Mouse (Mus musculus): ENCODE data around the gene Serpina1f.
"Not testable (repeated sequence)": the region's sequence is repeated elsewhere in the genome, so short reads cannot be mapped to it uniquely, and the experiment has no call there.

Serpina1f gene

GRCm38 (mm10) chr12:103695429-103695828, at the start of gene Serpina1f:
Gene Serpina1f (minus strand): TSS chr12:103695529.
- no peak for DNase-seq

- not testable (repeated sequence) for DNase-seq
These were observed 42.7 kb upstream of the Serpina1f start for GRCm38 (mm10) chr12:103737791-103738580.

GRCm38 (mm10) chr12:103735566-103735965, 40.2 kb upstream of the Serpina1f start:
- not testable (repeated sequence) for DNase-seq

GRCm38 (mm10) chr12:103735101-103735500, 39.8 kb upstream of the Serpina1f start:
- DNase-seq = not testable (repeated sequence)

GRCm38 (mm10) chr12:103711537-103711936, 16.2 kb upstream of the Serpina1f start:
- no peak for DNase-seq

- DNase-seq = no peak
These were observed 15.1 kb upstream of the Serpina1f start for GRCm38 (mm10) chr12:103710405-103710804.

- DNase-seq = no peak
These were observed 10.8 kb upstream of the Serpina1f start for GRCm38 (mm10) chr12:103706113-103706512.

- no peak for DNase-seq
These were observed 10.2 kb upstream of the Serpina1f start for GRCm38 (mm10) chr12:103705547-103705946.

GRCm38 (mm10) chr12:103700144-103700750, 4.9 kb upstream of the Serpina1f start:
- no peak for DNase-seq

GRCm38 (mm10) chr12:103688221-103688814, 7.0 kb downstream of the Serpina1f start:
- no peak for DNase-seq

GRCm38 (mm10) chr12:103687021-103687420, 8.3 kb downstream of the Serpina1f start:
- DNase-seq = no peak

GRCm38 (mm10) chr12:103686050-103686449, 9.3 kb downstream of the Serpina1f start:
- DNase-seq = no peak

- DNase-seq = no peak
These were observed 9.9 kb downstream of the Serpina1f start for GRCm38 (mm10) chr12:103685386-103685785.

GRCm38 (mm10) chr12:103683775-103684174, 11.6 kb downstream of the Serpina1f start:
- DNase-seq = no peak

- DNase-seq = no peak
These were observed 13.6 kb downstream of the Serpina1f start for GRCm38 (mm10) chr12:103681739-103682138.

- no peak for DNase-seq
These were observed 14.2 kb downstream of the Serpina1f start for GRCm38 (mm10) chr12:103681169-103681568.

- DNase-seq = not testable (repeated sequence)
These were observed 15.5 kb downstream of the Serpina1f start for GRCm38 (mm10) chr12:103679853-103680252.

GRCm38 (mm10) chr12:103676039-103676438, 19.3 kb downstream of the Serpina1f start, which contains the start of gene Serpina16:
Gene Serpina16 (minus strand): TSS chr12:103676139.
- no peak for DNase-seq

- no peak for DNase-seq
These were observed 22.1 kb downstream of the Serpina1f start for GRCm38 (mm10) chr12:103673179-103673578.

- DNase-seq = no peak
These were observed 23.8 kb downstream of the Serpina1f start for GRCm38 (mm10) chr12:103671483-103671882.

- no peak for DNase-seq
These were observed 24.4 kb downstream of the Serpina1f start for GRCm38 (mm10) chr12:103670964-103671363.

GRCm38 (mm10) chr12:103670344-103670743, 25.0 kb downstream of the Serpina1f start:
- DNase-seq = no peak

- DNase-seq = no peak
These were observed 30.0 kb downstream of the Serpina1f start for GRCm38 (mm10) chr12:103665286-103665685.

GRCm38 (mm10) chr12:103662053-103662452, 33.3 kb downstream of the Serpina1f start:
- not testable (repeated sequence) for DNase-seq
